Mouse (Mus musculus) ES-Bruce4 (cell line): ENCODE measurements around the gene Gm48551. TPM values are rescaled to one million over a fixed set of nuclear protein-coding genes. Genes with fewer than 3 reads are reported as not detected.

Experiments
- H3K27ac ChIP-seq: 2 replicates; pipeline ENCODE4 v1.5.1; 2012; ENCODE audit warnings: low read length, inconsistent platforms; ENCODE audit not compliant: insufficient read depth
- H3K27me3 ChIP-seq: 2 replicates; pipeline ENCODE4 v1.6.1; 2012; ENCODE audit warnings: mild to moderate bottlenecking, low read length, inconsistent platforms; ENCODE audit not compliant: control insufficient read depth, poor library complexity, insufficient read depth, severe bottlenecking
- H3K36me3 ChIP-seq: 2 replicates; pipeline ENCODE4 v1.6.1; 2012; ENCODE audit warnings: inconsistent platforms, mild to moderate bottlenecking, low read length, moderate library complexity; ENCODE audit not compliant: control insufficient read depth, poor library complexity, insufficient read depth, severe bottlenecking
- H3K4me1 ChIP-seq: one replicate; pipeline ENCODE4 v1.8.1; 2011; ENCODE audit warnings: low read length; ENCODE audit not compliant: control insufficient read depth, insufficient read depth
- H3K4me3 ChIP-seq: 2 replicates; pipeline ENCODE4 v1.5.1; 2011; ENCODE audit warnings: low read depth, mild to moderate bottlenecking, low read length
- H3K9ac ChIP-seq: 2 replicates; pipeline ENCODE4 v1.6.1; 2012; ENCODE audit warnings: low read depth, mild to moderate bottlenecking, inconsistent platforms; ENCODE audit not compliant: poor library complexity, severe bottlenecking
- H3K9me3 ChIP-seq: replicated peaks from 2 replicates; pipeline ENCODE4 v1.6.1; 2012; ENCODE audit warnings: mild to moderate bottlenecking, low read length, inconsistent platforms; ENCODE audit not compliant: control insufficient read depth, poor library complexity, insufficient read depth, severe bottlenecking
- CTCF ChIP-seq: IDR thresholded peaks from one replicate; pipeline ENCODE4 v1.8.1; 2011; ENCODE audit warnings: low read depth, low read length
- EP300 ChIP-seq: IDR thresholded peaks from 2 replicates; pipeline ENCODE4 v1.6.1; 2011; ENCODE audit warnings: low read depth, low read length; ENCODE audit not compliant: insufficient read depth
- POLR2A ChIP-seq: IDR thresholded peaks from one replicate; pipeline ENCODE4 v1.8.1; 2011; ENCODE audit warnings: low read length; ENCODE audit not compliant: insufficient read depth
- polyA plus RNA-seq: library from polyadenylated mRNA; stranded (reverse); fragments of >200 nt; gene quantifications from 2 replicates; pipeline ENCODE4 v1.2.4, GENCODE M21; 2011; ENCODE audit warnings: low read depth; ENCODE audit not compliant: missing spikeins, insufficient read depth, insufficient read length

Gene Gm48551
- 1.5 TPM in 1 of 2 replicates, not detected in the other for polyA plus RNA-seq

- TF ChIP-seq POLR2A (peak; percentile 37), CTCF (no peak), EP300 (peak; percentile 61; the same call in 1 of the 2 replicates)
- Histone ChIP-seq H3K27me3 (no peaks in the 10 kb centered on the region), H3K36me3 (peaks cover 12% of the 10 kb centered on the region), H3K9ac (peak within 1 kb of the TSS; percentile 78), H3K4me3 (peak within 1 kb of the TSS; percentile 85), H3K4me1 (no peaks in the 10 kb centered on the region), H3K9me3 (no peaks in the 10 kb centered on the region), H3K27ac (peak within 1 kb of the TSS; percentile 45)
These were observed at the start of gene Gm48551, which contains the start of gene Dohh for GRCm38 (mm10) chr10:81383802-81384604. Gm48551 (plus strand) TSS chr10:81384466. Dohh (plus strand) TSS chr10:81384428.

- no peak for TF ChIP-seq POLR2A
- Histone ChIP-seq H3K9me3 (no peaks in the 10 kb centered on the region), H3K9ac (no peak overlapping the region; the same call in 1 of the 2 replicates), H3K27me3 (no peaks in the 10 kb centered on the region), H3K4me3 (no peak overlapping the region), H3K36me3 (no peaks in the 10 kb centered on the region), H3K27ac (no peak overlapping the region), H3K4me1 (peaks cover 5% of the 10 kb centered on the region)
These were observed 48.6 kb upstream of the Gm48551 start for GRCm38 (mm10) chr10:81335393-81336340.

GRCm38 (mm10) chr10:81336558-81336957 lies 47.7 kb upstream of the Gm48551 start:
- Histone ChIP-seq H3K27me3 (no peaks in the 10 kb centered on the region), H3K36me3 (no peaks in the 10 kb centered on the region), H3K9me3 (no peaks in the 10 kb centered on the region), H3K4me3 (no peak overlapping the region), H3K27ac (no peak overlapping the region), H3K4me1 (peaks cover 9% of the 10 kb centered on the region), H3K9ac (no peak overlapping the region)
- TF ChIP-seq POLR2A (no peak), CTCF (no peak), EP300 (no peak)

DNA sequence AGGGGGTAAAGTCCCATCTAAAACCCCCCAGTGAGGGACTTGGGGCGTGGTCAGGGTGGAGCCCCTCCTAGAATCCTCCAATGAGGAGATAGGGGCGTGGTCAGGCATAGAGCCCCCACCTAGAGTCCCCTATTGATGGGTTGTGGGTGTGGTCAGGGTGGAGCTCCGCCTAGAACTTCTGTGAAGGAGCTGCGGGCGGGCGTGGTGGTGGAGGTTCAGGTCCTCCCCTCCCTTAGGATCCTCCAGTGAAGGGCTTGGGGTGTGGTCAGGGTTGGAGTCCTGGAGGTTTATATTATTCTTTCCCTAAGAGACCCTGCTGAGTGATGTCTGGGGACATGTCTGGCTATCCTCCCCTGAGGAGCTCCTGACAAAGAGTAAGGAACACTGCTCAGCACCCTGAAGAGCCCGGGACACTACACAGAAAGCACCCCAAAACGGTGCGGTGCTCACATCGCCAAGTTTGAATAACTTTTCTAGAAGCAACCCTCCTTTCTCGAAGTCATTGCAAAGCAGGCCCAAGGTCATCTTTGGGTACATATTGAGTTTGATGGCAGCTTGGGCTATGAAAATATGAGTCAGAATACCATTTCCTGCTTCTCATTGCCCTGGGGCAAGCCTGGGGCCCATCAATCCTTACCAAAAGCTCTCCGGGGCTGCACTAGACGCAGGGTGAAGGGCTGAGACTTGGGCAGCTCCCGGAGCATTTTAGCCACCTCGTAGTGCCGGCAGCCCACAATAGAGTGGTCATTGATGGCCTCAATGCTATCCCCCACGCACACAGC lies 43.5 kb upstream of the Gm48551 start:
- TF ChIP-seq POLR2A (no peak), CTCF (no peak), EP300 (peak; percentile 7; the same call in 1 of the 2 replicates)
- no peak overlapping the region for H3K4me3 ChIP-seq
- peak overlapping the region; percentile 86 for H3K27ac ChIP-seq
- peaks cover 7% of the 10 kb centered on the region for H3K27me3 ChIP-seq
- H3K9ac ChIP-seq = peak overlapping the region; percentile 43
- H3K9me3 ChIP-seq = no peaks in the 10 kb centered on the region
- peaks cover 9% of the 10 kb centered on the region for H3K4me1 ChIP-seq
- no peaks in the 10 kb centered on the region for H3K36me3 ChIP-seq

DNA sequence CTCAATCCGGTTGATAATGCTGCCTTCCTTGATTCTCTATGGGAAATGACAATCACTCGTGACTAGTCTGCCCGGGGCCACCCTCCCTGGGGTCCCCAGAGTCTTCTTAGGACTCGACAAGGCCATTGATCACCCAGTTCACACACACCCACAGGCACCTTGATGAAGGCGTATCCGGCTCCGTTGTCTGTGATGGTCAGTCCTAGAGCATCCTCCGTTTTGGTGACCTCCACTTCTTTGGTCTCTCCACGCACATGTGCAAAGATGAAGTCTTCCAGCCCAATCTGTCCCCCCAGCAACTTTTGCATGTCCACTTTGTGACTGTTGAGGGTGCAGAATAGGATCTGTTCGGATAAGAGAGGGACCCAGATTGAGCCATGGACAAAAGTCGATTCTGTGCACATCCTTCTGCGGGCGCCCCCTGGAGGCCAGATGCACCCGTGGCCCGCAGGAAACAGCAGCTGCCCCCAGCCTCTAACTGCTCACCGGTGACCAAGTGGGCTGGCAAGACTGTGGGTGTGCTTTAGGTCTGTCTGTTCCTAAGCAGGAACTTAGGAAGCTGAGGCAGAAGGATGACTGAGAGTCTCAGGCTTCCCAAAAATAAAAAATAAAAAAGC lies 42.8 kb upstream of the Gm48551 start:
- H3K27me3 ChIP-seq = peaks cover 7% of the 10 kb centered on the region
- peak overlapping the region; percentile 86 for H3K27ac ChIP-seq

More for the DNA sequence above, 42.8 kb upstream of the Gm48551 start:
- Histone ChIP-seq H3K36me3 (no peaks in the 10 kb centered on the region), H3K9me3 (no peaks in the 10 kb centered on the region), H3K9ac (peak overlapping the region; percentile 43), H3K4me3 (no peak overlapping the region), H3K4me1 (peaks cover 9% of the 10 kb centered on the region)
- TF ChIP-seq CTCF (peak; percentile 82), EP300 (no peak), POLR2A (no peak)
